In genomic region chr9:20651602-20652259, GRCm38 (mm10) we compare ENCODE assay signal across 8 mouse cellular contexts. TPM values are rescaled to one million over a fixed set of nuclear protein-coding genes. Genes with fewer than 3 reads are reported as not detected.
DNase-seq lines count a peak whose midpoint lies in the region; ATAC-seq and TF ChIP-seq lines count a peak whose summit lies in the region.

Gene Pin1 (plus strand): TSS chr9:20652095.

- TF ChIP-seq POLR2A in cortical plate, adult 2 months (IDR thresholded peaks at IDR 0.05; ENCODE audit: extremely low read depth, insufficient read depth, low read length): peak; percentile 71

- H3K27me3 ChIP-seq in megakaryocyte, embryonic 14.5 days (replicated peaks): no peaks in the 10 kb centered on the region

- TF ChIP-seq CTCF in cortical plate, adult 2 months (IDR thresholded peaks at IDR 0.05; ENCODE audit: extremely low read depth, insufficient read depth, low read length): no peak

- peak within 1 kb of the TSS; percentile 88 for H3K4me3 ChIP-seq in cortical plate, adult 2 months (ENCODE audit: insufficient read depth, low read length)
- H3K4me3 ChIP-seq in megakaryocyte, embryonic 14.5 days (replicated peaks): peak within 1 kb of the TSS; percentile 99

- DNase-seq in gastrocnemius, adult 8-10 months (ENCODE audit: low spot score in 2 of 2): peak; percentile 94 to 98
- peak; percentile 96 for DNase-seq in hindlimb bud, embryonic 11.5 days (ENCODE audit: extremely low spot score, low read depth, low spot score)
- peak; percentile 97 to 100 for DNase-seq in left cerebral cortex, adult 8-10 months (ENCODE audit: low spot score in 2 of 2)
- peak; percentile 100 for DNase-seq in right cerebral cortex, postnatal 10 days (ENCODE audit: low spot score in 2 of 2)
- DNase-seq in urinary bladder, postnatal 25 days (ENCODE audit: low spot score): peak; percentile 96

- H3K4me1 ChIP-seq in cortical plate, adult 2 months (ENCODE audit: control insufficient read depth, insufficient read depth, low read length): peaks cover 2% of the 10 kb centered on the region
- H3K4me1 ChIP-seq in megakaryocyte, embryonic 14.5 days: peaks cover 57% of the 10 kb centered on the region

- peak within 1 kb of the TSS; percentile 30 for H3K27ac ChIP-seq in cortical plate, adult 2 months (ENCODE audit: insufficient read depth, low read length)

- H3K36me3 ChIP-seq in megakaryocyte, embryonic 14.5 days (replicated peaks; ENCODE audit: low read length): peaks cover 67% of the 10 kb centered on the region

- no peaks in the 10 kb centered on the region for H3K9me3 ChIP-seq in megakaryocyte, embryonic 14.5 days

- ATAC-seq in activated CD4-positive, CD25-positive, alpha-beta regulatory T cell, adult 4 months: peak; percentile 96

RNA-seq across cellular contexts. Expression of gene Pin1, which starts in this region (rescaled TPM):
- 10 to 100 TPM; 22.6 to 27.2 TPM for polyA plus RNA-seq in activated CD4-positive, CD25-positive, alpha-beta regulatory T cell, adult 4 months (2017; shearing (Covaris generic))
- polyA plus RNA-seq in cortical plate, adult 2 months (2012; rRNA removed): 47.1 and 47.4 TPM in 2 replicates
- total RNA-seq in gastrocnemius, adult 8-10 months (2022): 10 to 100 TPM; 12.2 to 15.0 (median 13.7) TPM
- total RNA-seq in left cerebral cortex, adult 8-10 months (2022): 10 to 100 TPM; 32.7 to 37.5 (median 35.2) TPM
- polyA plus RNA-seq in megakaryocyte, embryonic 14.5 days (2012; ENCODE audit: insufficient read depth, low replicate concordance): 8.5 and 31.8 TPM in 2 replicates

Comparison
In these comparisons a context has a peak if more than half of its experiments do, and no peak if none do; other contexts are left out.
1. Peak in every context shown above with its lines: DNase-seq, ATAC-seq, H3K4me3 ChIP-seq and H3K27ac ChIP-seq.